Mouse (Mus musculus): ENCODE data around the gene Zxdb.
"Not testable (repeated sequence)": the region's sequence is repeated elsewhere in the genome, so short reads cannot be mapped to it uniquely, and the experiment has no call there.

Zxdb gene

GRCm38 (mm10) chrX:94724192-94724971 lies at the start of gene Zxdb:
Gene Zxdb (plus strand): TSS chrX:94724569.
- not testable (repeated sequence) for DNase-seq (ENCODE audit: low spot score)

- DNase-seq (ENCODE audit: low spot score) = peak; percentile 65
These were observed 49.4 kb upstream of the Zxdb start for GRCm38 (mm10) chrX:94674977-94675376.

GRCm38 (mm10) chrX:94681581-94681980 lies 42.8 kb upstream of the Zxdb start:
- DNase-seq (ENCODE audit: low spot score) = not testable (repeated sequence)

- not testable (repeated sequence) for DNase-seq (ENCODE audit: low spot score)
These were observed 34.8 kb upstream of the Zxdb start for GRCm38 (mm10) chrX:94689593-94689992.

GRCm38 (mm10) chrX:94706676-94707075 lies 17.7 kb upstream of the Zxdb start:
- DNase-seq (ENCODE audit: low spot score) = not testable (repeated sequence)

GRCm38 (mm10) chrX:94709752-94710151 lies 14.6 kb upstream of the Zxdb start:
- not testable (repeated sequence) for DNase-seq (ENCODE audit: low spot score)

- not testable (repeated sequence) for DNase-seq (ENCODE audit: low spot score)
These were observed 702 bp downstream of the Zxdb start for GRCm38 (mm10) chrX:94724972-94725569.

- not testable (repeated sequence) for DNase-seq (ENCODE audit: low spot score)
These were observed 1.3 kb downstream of the Zxdb start for GRCm38 (mm10) chrX:94725627-94726083.

- DNase-seq (ENCODE audit: low spot score) = no peak
These were observed 7.2 kb downstream of the Zxdb start for GRCm38 (mm10) chrX:94731596-94731995.

GRCm38 (mm10) chrX:94753733-94754132 lies 29.4 kb downstream of the Zxdb start:
- no peak for DNase-seq (ENCODE audit: low spot score)

GRCm38 (mm10) chrX:94759959-94760358 lies 35.6 kb downstream of the Zxdb start:
- DNase-seq (ENCODE audit: low spot score) = no peak

- no peak for DNase-seq (ENCODE audit: low spot score)
These were observed 49.5 kb downstream of the Zxdb start for GRCm38 (mm10) chrX:94773876-94774275.
